Mouse (Mus musculus): ENCODE results near the gene Gm14401. TPM values are rescaled to one million over a fixed set of nuclear protein-coding genes. Genes with fewer than 3 reads are reported as not detected.
"Not testable (repeated sequence)": the region's sequence is repeated elsewhere in the genome, so short reads cannot be mapped to it uniquely, and the experiment has no call there.

The Gm14401 gene
- not detected in 2 replicates for polyA plus RNA-seq (2012; rRNA removed)

- not testable (repeated sequence) for DNase-seq (ENCODE audit: extremely low spot score in 1 of 2, low spot score in 1 of 2)
Measured at GRCm38 (mm10) chr2:177073432-177074423, at the start of gene Gm14401. Gene Gm14401, plus strand, starts transcription at chr2:177074320.

- not testable (repeated sequence) for DNase-seq (ENCODE audit: extremely low spot score in 1 of 2, low spot score in 1 of 2)
Measured at GRCm38 (mm10) chr2:177072807-177073206, 1.3 kb upstream of the Gm14401 start.

GRCm38 (mm10) chr2:177075015-177075414 is 895 bp downstream of the Gm14401 start:
- not testable (repeated sequence) for DNase-seq (ENCODE audit: extremely low spot score in 1 of 2, low spot score in 1 of 2)

GRCm38 (mm10) chr2:177079866-177080265 is 5.7 kb downstream of the Gm14401 start:
- DNase-seq (ENCODE audit: extremely low spot score in 1 of 2, low spot score in 1 of 2), result not testable (repeated sequence)

- not testable (repeated sequence) for DNase-seq (ENCODE audit: extremely low spot score in 1 of 2, low spot score in 1 of 2)
Measured at GRCm38 (mm10) chr2:177109086-177109485, 35.0 kb downstream of the Gm14401 start.

GRCm38 (mm10) chr2:177129097-177129496 is 55.0 kb downstream of the Gm14401 start:
- not testable (repeated sequence) for DNase-seq (ENCODE audit: extremely low spot score in 1 of 2, low spot score in 1 of 2)

Other genes with a start within 250 kb of the Gm14401 start
- not detected in 2 replicates for gene Gm14408, start 243.2 kb upstream of the Gm14401 start, polyA plus RNA-seq (2012; rRNA removed)
- 22.6 and 24.5 TPM in 2 replicates for gene Gm14296, start 146.5 kb upstream of the Gm14401 start, polyA plus RNA-seq (2012; rRNA removed)
- 9.7 and 15.6 TPM in 2 replicates for gene Gm14419, start 73.4 kb upstream of the Gm14401 start, polyA plus RNA-seq (2012; rRNA removed)
- gene Gm14410, start 132.1 kb downstream of the Gm14401 start, polyA plus RNA-seq (2012; rRNA removed), result 49.3 and 58.2 TPM in 2 replicates
- not detected in 2 replicates for gene Gm14409, start 192.7 kb downstream of the Gm14401 start, polyA plus RNA-seq (2012; rRNA removed)
- 3.0 and 3.4 TPM in 2 replicates for gene Gm14412, start 250.0 kb downstream of the Gm14401 start, polyA plus RNA-seq (2012; rRNA removed)

All from frontal cortex, adult 2 months (tissue).